Mouse (Mus musculus) limb, embryonic 13.5 days (tissue): ENCODE data around the gene OR5BS1P. TPM values are rescaled to one million over a fixed set of nuclear protein-coding genes. Genes with fewer than 3 reads are reported as not detected.
"Not testable (repeated sequence)": the region's sequence is repeated elsewhere in the genome, so short reads cannot be mapped to it uniquely, and the experiment has no call there.

ENCODE experiments used
- ATAC-seq: fragments of 200-750 bp; cut with Nextera tagmentation; 2 replicates; pipeline ENCODE4 v1.8.0; 2017; ENCODE audit warnings: low read depth, moderate number of reproducible peaks, moderate TSS enrichment; ENCODE audit not compliant: low FRiP score
- H3K27ac ChIP-seq: fragments of 300-500 bp; sonication (generic); 2 replicates; pipeline ENCODE4 v1.5.1; 2015; ENCODE audit warnings: inconsistent platforms, mild to moderate bottlenecking, moderate library complexity
- H3K27me3 ChIP-seq: fragments of 300-500 bp; sonication (generic); 2 replicates; pipeline ENCODE4 v1.6.1; 2015; ENCODE audit warnings: mild to moderate bottlenecking, inconsistent platforms
- H3K36me3 ChIP-seq: fragments of 300-500 bp; sonication (generic); 2 replicates; pipeline ENCODE4 v1.6.1; 2015; ENCODE audit warnings: inconsistent platforms, mild to moderate bottlenecking, moderate library complexity
- H3K4me1 ChIP-seq: fragments of 300-500 bp; sonication (generic); 2 replicates; pipeline ENCODE4 v1.6.1; 2015; ENCODE audit warnings: inconsistent platforms
- H3K4me2 ChIP-seq: fragments of 300-500 bp; sonication (generic); replicated peaks from 2 replicates; pipeline ENCODE4 v1.6.1; 2015; ENCODE audit warnings: inconsistent platforms, mild to moderate bottlenecking, moderate library complexity
- H3K4me3 ChIP-seq: fragments of 300-500 bp; sonication (generic); 2 replicates; pipeline ENCODE4 v1.5.1; 2015; ENCODE audit warnings: moderate library complexity, mild to moderate bottlenecking, inconsistent platforms
- H3K9ac ChIP-seq: fragments of 300-500 bp; sonication (generic); 2 replicates; pipeline ENCODE4 v1.6.1; 2015; ENCODE audit warnings: mild to moderate bottlenecking, inconsistent platforms
- H3K9me3 ChIP-seq: fragments of 300-500 bp; sonication (generic); 2 replicates; pipeline ENCODE4 v1.6.1; 2016; ENCODE audit warnings: inconsistent platforms
- WGBS: fragments of 180-500 bp; shearing (Covaris S2); methylation state at CpG from one replicate; pipeline ENCODE4 v1.1.7; 2015; 5-methylcytosine and 5-hydroxymethylcytosine counted together
- polyA plus RNA-seq: library from polyadenylated mRNA; unstranded; fragments of >200 nt; fragmentation: Nextera tagmentation; extraction: Ambion mirVana; gene quantifications from 2 replicates; pipeline ENCODE4 v1.2.1, GENCODE M21; 2015

OR5BS1P gene
- polyA plus RNA-seq: not detected in 2 replicates

DNA sequence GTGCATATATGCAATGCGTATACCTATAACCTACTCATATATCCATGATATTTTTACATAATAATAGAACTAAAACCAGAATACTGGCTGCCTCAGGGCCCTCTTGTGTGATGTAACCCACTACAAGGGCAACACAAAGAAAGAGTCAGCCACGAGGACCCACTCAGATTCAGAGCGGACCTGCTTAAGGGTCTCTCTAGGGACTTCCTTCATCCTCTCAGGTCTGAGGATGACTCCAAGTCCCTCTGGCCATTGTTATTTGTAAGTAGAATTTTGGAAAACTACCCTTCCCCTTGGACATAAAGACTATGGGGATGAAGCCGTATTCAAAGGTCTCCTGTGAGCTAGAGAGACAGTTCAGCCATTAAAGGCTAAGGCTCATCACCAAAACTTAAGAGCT is at the start of gene OR5BS1P:
Gene OR5BS1P (plus strand): TSS at position 301 of the 400 bp plus-strand sequence.
- no peak for ATAC-seq
- H3K9ac ChIP-seq: no peak within 1 kb of the TSS
- 85% methylated on average over 4 of the region's 4 CpGs for WGBS

DNA sequence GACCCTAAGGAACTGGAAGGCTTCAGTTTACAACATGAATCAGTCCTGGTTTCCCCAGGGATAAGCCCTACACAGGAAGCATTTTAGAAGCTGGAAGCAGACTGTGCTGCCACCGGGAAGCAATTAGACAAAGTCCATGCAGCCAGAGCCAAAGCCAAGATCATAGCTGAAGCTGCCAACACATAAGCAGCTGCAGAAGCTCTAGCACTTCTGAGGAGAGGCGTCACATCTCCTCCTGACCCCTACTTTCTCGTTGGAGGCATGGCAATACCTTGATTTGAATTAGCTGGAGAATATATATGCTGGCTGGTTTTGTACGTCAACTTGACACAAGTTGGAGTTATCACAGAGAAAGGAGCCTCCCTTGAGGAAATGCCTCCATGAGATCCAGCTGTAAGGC is 48.8 kb upstream of the OR5BS1P start:
- Histone ChIP-seq H3K4me3 (no peak overlapping the region), H3K9me3 (no peaks in the 10 kb centered on the region), H3K4me1 (peaks cover 8% of the 10 kb centered on the region), H3K27ac (no peak overlapping the region), H3K27me3 (no peaks in the 10 kb centered on the region), H3K9ac (no peak overlapping the region), H3K4me2 (no peak overlapping the region), H3K36me3 (no peaks in the 10 kb centered on the region)
- 54% methylated on average over 4 of the region's 4 CpGs for WGBS
- no peak for ATAC-seq

More for the DNA sequence above, at the start of gene OR5BS1P:
- H3K4me1 ChIP-seq: no peaks in the 10 kb centered on the region
- H3K4me3 ChIP-seq: no peak within 1 kb of the TSS
- H3K9me3 ChIP-seq: no peaks in the 10 kb centered on the region
- no peak within 1 kb of the TSS for H3K4me2 ChIP-seq
- no peaks in the 10 kb centered on the region for H3K36me3 ChIP-seq
- peaks cover 4% of the 10 kb centered on the region; the same call in 1 of the 2 replicates for H3K27me3 ChIP-seq
- H3K27ac ChIP-seq: no peak within 1 kb of the TSS

DNA sequence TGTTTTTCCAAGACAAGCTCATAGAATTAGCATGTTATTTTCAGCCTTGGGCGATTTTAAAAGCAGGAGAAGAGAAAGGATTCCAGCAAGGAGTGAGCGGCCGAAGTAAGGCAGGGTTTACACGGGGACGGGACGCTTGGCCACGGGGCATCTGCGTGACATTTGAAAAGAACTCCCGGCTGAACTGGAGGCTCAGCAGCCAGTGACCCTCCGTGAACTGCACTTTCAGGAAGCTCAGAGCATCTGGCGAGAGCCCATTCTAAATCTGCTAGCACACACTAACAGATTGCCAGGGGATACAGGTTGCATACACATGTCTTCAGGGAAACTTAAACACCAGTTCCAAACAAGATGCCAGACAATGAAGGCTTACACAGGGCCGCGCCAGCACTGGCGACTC is 45.4 kb upstream of the OR5BS1P start:
- 57% methylated on average over 14 of the region's 14 CpGs for WGBS
- H3K27ac ChIP-seq: no peak overlapping the region
- ATAC-seq: no peak
- peaks cover 8% of the 10 kb centered on the region for H3K4me1 ChIP-seq
- H3K36me3 ChIP-seq: no peaks in the 10 kb centered on the region
- no peaks in the 10 kb centered on the region for H3K9me3 ChIP-seq
- no peaks in the 10 kb centered on the region for H3K27me3 ChIP-seq
- no peak overlapping the region for H3K9ac ChIP-seq
- peak overlapping the region; percentile 21 for H3K4me2 ChIP-seq
- H3K4me3 ChIP-seq: no peak overlapping the region

GRCm38 (mm10) chr15:98424753-98425152 is 44.9 kb upstream of the OR5BS1P start:
- no peak overlapping the region for H3K4me3 ChIP-seq
- no peaks in the 10 kb centered on the region for H3K27me3 ChIP-seq
- H3K4me1 ChIP-seq: peaks cover 8% of the 10 kb centered on the region
- peak overlapping the region; percentile 21 for H3K4me2 ChIP-seq
- H3K27ac ChIP-seq: no peak overlapping the region
- ATAC-seq: no peak
- H3K9me3 ChIP-seq: no peaks in the 10 kb centered on the region
- H3K9ac ChIP-seq: no peak overlapping the region
- 44% methylated on average over 6 of the region's 6 CpGs for WGBS
- no peaks in the 10 kb centered on the region for H3K36me3 ChIP-seq

DNA sequence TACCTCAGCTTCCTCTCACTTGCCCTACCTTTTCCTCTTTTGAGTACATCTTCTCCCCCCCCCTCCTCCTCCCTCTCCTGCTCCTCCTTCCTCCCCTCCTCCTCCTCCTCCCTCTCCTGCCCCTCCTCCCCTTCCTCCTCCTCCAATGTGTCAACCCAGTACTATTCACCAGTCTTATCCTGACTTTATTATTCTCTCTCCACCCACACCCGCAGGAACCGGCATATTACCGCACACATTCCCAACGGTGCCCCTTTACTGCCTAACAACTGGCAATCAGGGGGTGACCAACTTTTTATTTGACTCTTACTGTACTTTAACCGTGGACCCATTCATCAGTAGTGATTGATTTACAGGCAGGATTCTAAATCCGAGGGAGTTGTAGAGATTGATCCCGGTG is 44.5 kb upstream of the OR5BS1P start:
- no peak for ATAC-seq
- Histone ChIP-seq H3K27me3 (no peaks in the 10 kb centered on the region), H3K9ac (no peak overlapping the region), H3K4me3 (no peak overlapping the region), H3K4me1 (peaks cover 8% of the 10 kb centered on the region), H3K9me3 (no peaks in the 10 kb centered on the region), H3K4me2 (no peak overlapping the region), H3K36me3 (no peaks in the 10 kb centered on the region), H3K27ac (no peak overlapping the region)
- WGBS: 59% methylated on average over 7 of the region's 7 CpGs

- ATAC-seq, H3K4me3 ChIP-seq, H3K27ac ChIP-seq, H3K27me3 ChIP-seq, H3K9me3 ChIP-seq, H3K36me3 ChIP-seq, H3K4me1 ChIP-seq, H3K4me2 ChIP-seq, H3K9ac ChIP-seq: not testable (repeated sequence)
- 74% methylated on average over 5 of the region's 5 CpGs for WGBS
Measured at GRCm38 (mm10) chr15:98430925-98431324, 38.8 kb upstream of the OR5BS1P start, which contains the start of gene Olfr282. Gene Olfr282 (plus strand): TSS chr15:98431225.

DNA sequence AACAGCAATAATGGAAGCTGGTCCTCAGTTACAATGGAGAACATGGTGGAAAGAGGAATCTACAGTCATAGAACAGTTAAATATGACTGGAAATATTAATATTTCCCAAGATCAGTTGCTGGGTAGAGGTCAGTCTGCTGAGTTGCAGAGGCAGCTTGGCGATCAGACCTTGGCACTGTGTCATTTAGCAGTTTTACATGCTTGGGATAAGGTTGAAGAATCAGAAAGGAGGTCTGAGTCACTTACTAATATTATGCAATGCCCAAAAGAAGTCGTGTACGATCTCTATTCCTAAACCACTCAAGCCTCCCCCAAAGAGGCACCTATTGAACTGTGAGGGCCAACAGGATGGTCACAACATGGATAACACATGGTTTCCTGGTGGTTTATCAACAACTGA is 25.1 kb upstream of the OR5BS1P start:
- Histone ChIP-seq H3K4me2 (no peak overlapping the region), H3K9me3 (no peaks in the 10 kb centered on the region), H3K4me1 (no peaks in the 10 kb centered on the region), H3K4me3 (no peak overlapping the region), H3K27ac (no peak overlapping the region), H3K27me3 (no peaks in the 10 kb centered on the region), H3K36me3 (no peaks in the 10 kb centered on the region), H3K9ac (no peak overlapping the region)
- 84% methylated on average over 3 of the region's 3 CpGs for WGBS
- ATAC-seq: no peak

DNA sequence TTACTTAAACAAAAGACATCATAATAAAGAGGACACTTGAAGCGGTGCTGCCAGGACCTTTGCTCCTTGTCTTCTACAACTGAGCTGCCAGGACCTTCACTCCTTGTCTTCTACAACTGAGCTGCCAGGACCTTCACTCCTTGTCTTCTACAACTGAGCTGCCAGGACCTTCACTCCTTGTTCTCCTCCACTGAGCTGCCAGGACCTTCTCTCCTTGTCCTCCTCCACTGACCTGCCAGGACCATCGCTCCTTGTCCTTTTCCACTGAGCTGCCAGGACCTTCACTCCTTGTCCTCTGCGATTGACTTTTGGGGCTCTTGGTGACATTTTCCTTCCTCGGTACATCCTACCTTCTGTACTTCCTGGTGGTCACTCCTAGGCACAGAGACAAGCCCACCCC is 21.2 kb upstream of the OR5BS1P start:
- H3K4me3 ChIP-seq: no peak overlapping the region
- 0 out of 2 replicates have a peak, but pooled peaks cover 5% of the 10 kb centered on the region for H3K27me3 ChIP-seq
- H3K9me3 ChIP-seq: no peaks in the 10 kb centered on the region
- no peak overlapping the region for H3K9ac ChIP-seq
- no peaks in the 10 kb centered on the region for H3K36me3 ChIP-seq
- H3K4me2 ChIP-seq: no peak overlapping the region
- no peak overlapping the region for H3K27ac ChIP-seq
- no peak for ATAC-seq
- H3K4me1 ChIP-seq: no peaks in the 10 kb centered on the region
- WGBS: 56% methylated on average over 4 of the region's 4 CpGs

DNA sequence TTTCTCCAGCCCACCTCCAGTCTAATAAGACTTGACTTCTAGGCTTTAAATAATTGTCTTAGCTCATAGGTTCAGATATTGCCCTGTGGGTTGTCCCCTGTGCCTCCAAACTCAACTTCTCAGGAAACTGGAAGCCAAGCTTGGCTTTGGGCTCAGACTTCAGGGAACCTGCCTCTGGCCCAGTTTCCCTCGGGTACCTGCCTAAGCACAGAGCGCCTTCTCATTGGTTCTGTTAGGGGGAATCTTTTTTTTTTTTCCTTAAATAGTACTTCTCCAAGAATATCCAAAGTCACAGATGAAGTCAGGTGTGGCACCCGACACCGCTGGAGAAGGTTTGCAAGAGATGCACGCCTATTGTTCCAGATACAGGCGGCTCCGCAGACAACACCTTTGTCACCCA is 17.4 kb upstream of the OR5BS1P start, which contains the start of gene Olfr281:
Gene Olfr281 (plus strand): TSS at position 301 of the 400 bp plus-strand sequence.
- Histone ChIP-seq H3K4me1 (no peaks in the 10 kb centered on the region), H3K9me3 (no peaks in the 10 kb centered on the region), H3K4me3 (no peak within 1 kb of the TSS), H3K4me2 (no peak within 1 kb of the TSS), H3K27ac (no peak within 1 kb of the TSS), H3K9ac (no peak within 1 kb of the TSS), H3K36me3 (no peaks in the 10 kb centered on the region), H3K27me3 (0 out of 2 replicates have a peak, but pooled peaks cover 6% of the 10 kb centered on the region)
- WGBS: 87% methylated on average over 7 of the region's 7 CpGs
- ATAC-seq: no peak

DNA sequence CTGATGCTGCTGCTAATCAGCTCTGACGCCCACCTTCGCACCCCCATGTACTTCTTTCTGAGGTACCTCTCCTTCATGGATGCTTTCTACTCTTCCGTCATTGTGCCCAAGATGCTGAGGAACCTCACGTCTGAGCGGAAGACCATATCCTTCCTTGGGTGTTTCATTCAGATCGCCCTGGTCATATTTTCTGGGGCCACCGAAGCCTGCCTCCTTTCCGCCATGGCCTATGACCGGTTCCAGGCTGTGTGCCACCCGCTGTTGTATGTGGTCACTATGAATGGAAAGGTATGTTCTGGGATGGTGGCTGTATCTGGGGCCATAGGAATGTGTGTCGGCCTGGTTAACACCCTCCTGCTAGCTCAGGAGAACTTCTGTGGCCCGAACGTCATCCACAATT is 1.8 kb downstream of the OR5BS1P start:
- H3K9me3 ChIP-seq: no peaks in the 10 kb centered on the region
- H3K9ac ChIP-seq: no peak overlapping the region
- no peaks in the 10 kb centered on the region for H3K36me3 ChIP-seq
- no peak overlapping the region for H3K27ac ChIP-seq
- H3K27me3 ChIP-seq: peaks cover 4% of the 10 kb centered on the region; the same call in 1 of the 2 replicates
- no peaks in the 10 kb centered on the region for H3K4me1 ChIP-seq
- H3K4me2 ChIP-seq: no peak overlapping the region
- no peak for ATAC-seq
- 91% methylated on average over 13 of the region's 13 CpGs for WGBS
- H3K4me3 ChIP-seq: no peak overlapping the region

DNA sequence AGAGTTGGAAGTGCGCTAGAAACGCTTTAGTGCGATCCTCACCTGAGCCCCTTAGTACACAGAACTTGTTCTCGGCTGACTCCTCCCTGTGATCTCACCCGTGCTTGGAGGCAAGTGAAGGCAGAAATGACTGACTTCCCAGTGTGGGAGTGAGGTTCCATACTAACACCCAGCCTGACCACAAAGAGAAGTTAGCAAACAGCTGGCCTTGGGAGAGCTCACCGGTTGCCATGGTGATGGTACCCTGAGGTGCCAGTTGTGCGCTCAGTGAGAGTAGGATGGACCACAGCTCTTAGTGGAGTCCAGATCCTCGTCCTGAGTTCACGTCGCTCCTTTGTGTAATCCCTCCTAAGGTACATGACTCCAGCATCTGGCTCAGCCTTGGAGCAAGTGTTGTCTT is 5.3 kb downstream of the OR5BS1P start:
- WGBS: 82% methylated on average over 10 of the region's 10 CpGs
- Histone ChIP-seq H3K4me1 (no peaks in the 10 kb centered on the region), H3K36me3 (no peaks in the 10 kb centered on the region), H3K9me3 (no peaks in the 10 kb centered on the region), H3K4me2 (no peak overlapping the region), H3K27me3 (peaks cover 10% of the 10 kb centered on the region; the same call in 1 of the 2 replicates), H3K9ac (no peak overlapping the region), H3K27ac (no peak overlapping the region), H3K4me3 (no peak overlapping the region)
- ATAC-seq: no peak

DNA sequence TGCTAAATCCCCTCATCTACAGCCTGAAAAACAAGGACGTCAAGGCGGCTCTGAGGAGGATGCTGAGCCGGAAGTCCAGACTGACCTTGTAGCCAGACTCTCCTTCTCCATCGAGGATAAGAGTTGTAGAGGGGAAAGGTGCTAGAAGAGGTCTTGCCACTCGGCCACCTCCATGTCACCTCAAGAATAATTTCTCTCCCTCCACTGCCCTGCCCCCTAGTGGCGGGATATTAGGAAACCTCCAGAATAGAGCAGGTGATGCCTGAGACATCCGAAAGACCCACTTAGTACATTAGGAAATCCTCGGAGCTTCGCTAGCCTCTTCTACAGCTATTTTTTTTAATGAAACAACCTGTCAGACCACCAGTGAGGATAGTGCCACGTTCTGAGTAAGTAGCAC is 5.7 kb downstream of the OR5BS1P start:
- H3K4me3 ChIP-seq: no peak overlapping the region
- H3K4me2 ChIP-seq: no peak overlapping the region
- no peak overlapping the region for H3K27ac ChIP-seq
- H3K9ac ChIP-seq: no peak overlapping the region
- no peaks in the 10 kb centered on the region for H3K9me3 ChIP-seq
- H3K36me3 ChIP-seq: no peaks in the 10 kb centered on the region
- 54% methylated on average over 10 of the region's 10 CpGs for WGBS
- no peak for ATAC-seq
- peaks cover 10% of the 10 kb centered on the region; the same call in 1 of the 2 replicates for H3K27me3 ChIP-seq
- no peaks in the 10 kb centered on the region for H3K4me1 ChIP-seq

DNA sequence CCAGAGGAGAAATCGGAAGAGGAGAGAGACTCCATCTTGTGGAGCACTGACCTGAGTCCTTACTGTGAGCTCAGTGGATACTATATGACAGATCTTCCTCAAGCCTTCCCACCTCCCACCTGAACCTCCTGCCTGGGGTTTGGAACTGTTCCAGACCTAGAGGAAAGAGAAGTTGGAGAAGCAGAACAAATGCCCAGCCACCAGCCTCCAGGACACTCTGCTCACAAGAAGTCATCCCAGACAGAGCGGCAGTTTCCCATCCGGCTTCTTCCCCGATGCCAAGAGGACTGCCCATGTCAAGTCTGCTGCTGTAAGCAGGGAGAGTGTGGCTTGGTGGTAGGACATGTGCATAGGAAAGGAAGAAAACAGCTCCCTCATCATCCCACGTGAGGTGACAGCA is 6.6 kb downstream of the OR5BS1P start:
- Histone ChIP-seq H3K9me3 (no peaks in the 10 kb centered on the region), H3K4me3 (no peak overlapping the region), H3K27me3 (peaks cover 10% of the 10 kb centered on the region; the same call in 1 of the 2 replicates), H3K27ac (no peak overlapping the region), H3K4me2 (no peak overlapping the region), H3K4me1 (no peaks in the 10 kb centered on the region), H3K9ac (no peak overlapping the region), H3K36me3 (no peaks in the 10 kb centered on the region)
- no peak for ATAC-seq
- 85% methylated on average over 5 of the region's 5 CpGs for WGBS
